Mouse (Mus musculus) mouse trophoblast stem cell (cell line): ENCODE results near the gene Gm17617.
"Not testable (repeated sequence)": the region's sequence is repeated elsewhere in the genome, so short reads cannot be mapped to it uniquely, and the experiment has no call there.

Experiments
- in situ Hi-C, 2 experiments: fragments of 300-500 bp; cut with MseI, MboI; formaldehyde crosslinking; loops; 2 replicates in 1 of 2; 3 replicates in 1 of 2; pipeline ENCODE4 v1.15.1; 2025

Gm17617 gene

GRCm38 (mm10) chr13:55140271-55140670 is 6.9 kb upstream of the Gm17617 start:
- in situ Hi-C loops, result no loop called here

DNA sequence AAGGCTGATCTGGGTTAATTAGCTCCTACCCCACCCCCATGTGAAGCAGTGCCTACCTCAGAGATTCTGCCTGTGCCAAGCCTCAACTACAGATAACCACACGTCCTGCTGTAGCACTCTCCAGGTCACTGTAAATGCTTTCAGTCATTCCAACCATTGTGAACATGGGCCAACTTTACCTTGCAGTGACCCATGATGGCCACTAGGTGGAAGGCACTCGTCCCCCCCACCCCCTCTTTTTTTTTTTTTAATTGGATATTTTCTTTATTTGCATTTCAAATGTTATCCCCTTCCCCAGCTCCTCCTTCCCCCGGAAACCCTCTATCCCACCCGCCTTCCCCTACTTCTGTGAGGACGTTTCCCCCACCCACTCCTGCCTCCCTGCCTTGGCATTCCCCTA is 2.0 kb upstream of the Gm17617 start:
- in situ Hi-C loops, result no loop called here

DNA sequence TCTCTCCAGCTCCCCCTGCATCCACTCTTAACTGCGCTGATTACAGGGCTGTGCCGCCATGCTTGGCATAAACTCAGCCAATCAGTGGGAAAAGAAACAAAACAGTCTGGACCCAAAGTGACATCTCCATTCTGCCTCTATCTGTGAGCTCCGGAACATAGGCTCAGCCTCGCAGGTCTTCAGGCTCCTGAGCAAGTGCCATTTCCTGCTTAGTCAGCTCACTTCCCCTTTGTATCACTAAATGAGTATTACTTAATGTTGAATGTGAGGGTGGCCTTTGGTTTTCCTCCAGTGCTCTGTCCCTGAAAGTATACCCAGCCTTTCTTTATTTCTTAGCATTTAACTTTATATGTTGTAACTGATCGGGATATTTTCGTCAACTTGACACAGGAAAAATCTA is 8.4 kb downstream of the Gm17617 start:
- in situ Hi-C loops, result no loop called here

DNA sequence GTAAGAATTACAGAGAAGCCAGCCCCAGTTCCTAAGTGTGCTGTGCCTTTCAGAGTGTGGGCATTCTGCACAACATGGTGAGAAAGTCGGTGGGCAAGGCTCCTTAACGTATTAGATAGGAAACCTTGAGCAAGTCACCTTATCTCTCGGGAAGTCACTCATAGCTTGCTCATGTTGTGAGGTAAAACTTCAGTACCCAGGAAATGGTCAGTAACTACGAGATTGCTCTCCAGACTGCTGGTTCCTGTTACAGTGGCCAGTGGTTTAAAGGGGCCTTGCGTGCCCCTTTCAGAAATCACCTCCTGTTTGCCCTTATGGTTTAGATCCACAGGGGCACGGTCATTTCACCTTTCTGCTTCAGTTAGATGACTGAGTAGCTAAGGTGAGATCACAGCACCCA is 19.0 kb downstream of the Gm17617 start:
- in situ Hi-C loops, result no loop called here

DNA sequence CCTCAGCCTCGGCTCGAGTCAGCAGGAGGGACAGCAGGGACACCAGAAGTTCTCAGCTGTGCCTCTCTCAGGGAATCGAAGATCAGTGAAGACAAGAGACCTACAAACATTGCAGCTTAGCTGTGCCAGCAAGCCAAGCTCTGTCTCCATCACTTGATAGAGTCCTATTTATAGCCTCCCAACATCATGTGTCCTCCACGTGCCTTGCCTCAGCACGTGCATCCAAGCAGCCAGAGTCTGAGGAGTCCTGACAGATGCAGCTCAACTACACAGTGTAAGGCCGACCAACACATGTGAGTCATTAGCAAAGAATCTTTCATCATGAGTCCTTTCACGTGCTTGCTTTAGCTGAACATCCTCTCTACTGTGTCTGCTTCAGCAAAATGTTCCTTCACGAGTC is 25.7 kb downstream of the Gm17617 start:
- in situ Hi-C loops, result loop anchor here in 1 of 2 experiments (10.0 kb wide), 1 partner anchor 67 kb away; no protein-coding TSS in a partner anchor

DNA sequence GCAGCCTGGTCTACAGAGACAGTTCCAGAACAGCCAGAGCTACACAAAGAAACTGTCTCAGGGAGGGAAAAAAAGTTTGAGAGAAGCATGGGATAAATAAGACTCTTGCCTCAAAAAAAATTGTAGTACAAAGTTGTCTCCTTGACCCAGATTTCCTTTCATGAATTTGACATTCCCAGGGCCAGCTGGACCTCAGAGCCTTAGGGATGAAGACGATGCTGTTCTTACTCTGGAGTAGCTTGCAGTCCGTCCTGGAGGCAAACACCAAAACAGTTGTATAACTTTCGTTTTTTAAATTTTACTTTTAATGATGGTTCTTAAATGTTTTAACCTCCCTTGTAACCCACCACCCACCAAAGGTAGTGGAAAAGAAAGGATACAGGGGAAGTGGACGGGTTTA is 26.2 kb downstream of the Gm17617 start:
- in situ Hi-C loops, result loop anchor here in 1 of 2 experiments (10.0 kb wide), 1 partner anchor 68 kb away; no protein-coding TSS in a partner anchor

DNA sequence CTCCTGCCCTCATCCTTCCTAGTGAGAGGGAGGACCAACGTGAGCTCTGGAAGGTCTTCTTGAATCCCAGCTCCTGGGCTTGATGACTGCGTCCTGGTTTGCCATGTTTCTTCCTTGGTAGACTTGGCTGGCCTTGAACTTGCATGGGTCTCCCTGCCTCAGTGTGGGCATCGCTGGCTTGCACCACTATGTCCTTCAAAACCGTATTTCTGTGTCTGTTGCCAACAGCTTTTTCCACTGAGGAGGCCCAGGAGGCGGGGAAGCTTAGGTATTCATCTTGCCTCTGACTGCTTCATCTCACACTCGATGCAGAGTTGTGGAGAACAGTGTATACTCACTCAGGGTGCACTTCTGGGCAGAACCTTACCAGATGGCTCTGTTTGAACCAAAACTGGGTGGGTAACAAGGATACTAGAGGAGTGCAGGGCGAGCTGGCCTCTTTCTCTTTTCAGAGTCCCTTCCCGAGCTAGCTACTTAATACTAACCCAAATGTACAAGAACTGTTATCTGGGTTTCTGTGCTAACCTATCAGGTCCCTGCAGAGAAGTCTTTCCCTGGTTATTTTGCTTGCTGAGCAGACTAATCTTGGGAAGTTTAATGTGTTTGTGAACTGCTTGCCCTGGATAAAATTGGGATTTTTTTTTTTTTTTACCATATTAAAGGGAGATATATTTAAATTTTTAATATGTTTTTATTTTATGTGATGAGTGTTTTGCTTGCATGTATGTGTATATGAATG is 27.2 kb downstream of the Gm17617 start:
- in situ Hi-C loops, result loop anchor here in 1 of 2 experiments (10.0 kb wide), 1 partner anchor 69 kb away; no protein-coding TSS in a partner anchor

GRCm38 (mm10) chr13:55105045-55105952 is 28.0 kb downstream of the Gm17617 start, which contains the start of gene Zfp346:
TSS of gene Zfp346 (plus strand) at chr13:55105311.
- in situ Hi-C loops, result loop anchor here in 1 of 2 experiments (10.0 kb wide), 1 partner anchor 70 kb away; no protein-coding TSS in a partner anchor

DNA sequence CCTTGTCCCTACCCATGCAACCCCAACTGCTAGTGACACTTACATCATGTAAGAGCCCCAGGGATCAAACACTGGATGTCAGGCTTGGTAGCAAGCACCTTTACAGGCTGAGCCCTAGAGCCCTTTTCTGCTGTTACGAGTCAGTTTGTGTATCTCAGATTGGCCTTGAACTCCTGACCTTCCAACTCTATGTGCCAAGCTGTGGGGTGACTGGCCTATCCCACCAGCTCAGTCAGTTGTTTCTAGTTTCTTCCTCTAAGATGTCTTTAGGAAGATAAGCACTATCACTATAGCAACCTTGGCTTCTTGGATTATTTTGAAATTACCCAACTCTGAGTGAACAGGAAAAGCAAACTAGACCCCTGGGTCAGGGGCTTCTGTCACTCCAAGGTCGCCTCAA is 30.0 kb downstream of the Gm17617 start:
- in situ Hi-C loops, result loop anchor here in 1 of 2 experiments (10.0 kb wide), 1 partner anchor 71 kb away; no protein-coding TSS in a partner anchor

DNA sequence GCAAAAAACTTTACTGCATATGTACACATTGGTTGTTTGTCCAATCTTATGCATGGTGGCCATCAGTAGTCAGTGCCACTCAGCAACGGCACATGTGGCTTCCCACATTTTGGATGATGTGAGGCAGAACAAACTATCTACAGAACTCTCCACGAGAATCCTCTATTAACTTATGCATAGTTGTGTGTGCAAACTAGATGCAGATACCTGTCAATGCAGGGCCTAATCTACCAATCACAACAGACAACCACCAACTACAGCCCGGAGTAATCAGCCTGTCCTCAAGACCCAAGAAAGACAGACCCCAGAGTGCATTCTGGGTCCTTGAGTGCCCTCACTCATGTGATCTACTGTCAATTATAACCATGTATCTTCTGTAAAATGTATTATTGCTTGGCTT is 31.0 kb downstream of the Gm17617 start:
- in situ Hi-C loops, result loop anchor here in 1 of 2 experiments (10.0 kb wide), 1 partner anchor 72 kb away; no protein-coding TSS in a partner anchor

DNA sequence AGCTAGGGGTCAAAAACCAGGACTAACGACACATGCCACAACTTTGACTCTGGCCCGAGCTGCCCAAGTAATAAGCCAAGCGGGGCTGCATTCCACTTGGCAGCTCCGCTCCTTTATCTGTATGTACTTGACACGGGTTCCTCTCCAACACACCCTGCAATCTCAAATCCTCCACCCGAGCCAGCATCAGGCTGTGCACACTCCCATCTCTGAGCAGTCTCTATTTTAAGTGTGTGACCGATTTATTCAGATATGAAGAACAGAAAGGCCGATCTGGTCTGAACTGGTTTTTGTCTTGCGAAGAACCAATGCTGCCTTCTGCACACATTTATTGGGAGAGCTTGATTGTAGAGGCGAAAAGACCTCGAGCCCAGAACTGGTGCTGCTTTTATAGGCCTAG is 31.7 kb downstream of the Gm17617 start:
- in situ Hi-C loops, result loop anchor here in 1 of 2 experiments (10.0 kb wide), 1 partner anchor 73 kb away; no protein-coding TSS in a partner anchor

DNA sequence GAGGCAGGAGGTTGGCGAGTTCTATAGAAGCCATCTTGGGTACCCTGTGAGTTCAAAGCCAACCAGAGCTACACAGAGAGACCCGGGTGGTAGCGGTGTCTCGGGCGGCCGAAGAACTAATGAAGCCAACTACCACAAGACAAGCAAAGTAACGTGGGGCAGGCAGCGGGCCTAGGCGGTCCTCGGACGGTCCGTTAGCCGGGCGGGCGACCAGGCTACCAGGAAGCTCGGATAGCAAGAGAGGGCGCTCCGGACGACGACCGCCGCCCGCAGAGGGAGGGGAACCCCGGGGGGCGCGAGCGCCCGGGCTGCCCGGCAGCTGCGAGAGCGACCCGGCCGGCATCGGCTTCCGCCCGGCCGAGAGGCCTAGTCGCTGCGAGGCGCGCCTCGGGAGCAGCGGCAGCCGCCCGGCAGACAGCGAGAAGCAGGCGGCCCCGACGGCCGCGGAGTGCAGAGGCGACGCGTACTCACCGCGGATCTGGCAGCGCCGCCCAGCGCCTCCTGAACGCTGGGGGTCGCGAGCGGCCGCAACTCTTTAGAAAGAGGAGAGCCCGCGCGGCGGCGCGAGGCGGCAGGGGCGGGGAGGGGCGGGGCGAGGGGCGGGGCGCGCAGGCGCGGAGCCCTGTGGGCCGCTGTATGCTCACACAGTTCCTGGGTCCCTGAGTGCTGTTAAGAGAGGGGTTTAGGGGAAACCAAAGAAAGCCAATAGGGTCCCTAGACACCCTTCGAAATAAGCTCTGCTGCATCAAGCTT is 33.4 kb downstream of the Gm17617 start, which contains the start of gene Uimc1:
TSS of gene Uimc1 (minus strand) at position 575 of the 753 bp plus-strand sequence.
- in situ Hi-C loops, result loop anchor here in 1 of 2 experiments (10.0 kb wide), 1 partner anchor 75 kb away; no protein-coding TSS in a partner anchor

- in situ Hi-C loops, result no loop called here
Measured at GRCm38 (mm10) chr13:55099066-55099725, 34.2 kb downstream of the Gm17617 start.

- in situ Hi-C loops, result not testable (repeated sequence)
Measured at GRCm38 (mm10) chr13:55097841-55098240, 35.5 kb downstream of the Gm17617 start.

- in situ Hi-C loops, result no loop called here
Measured at GRCm38 (mm10) chr13:55092588-55092987, 40.8 kb downstream of the Gm17617 start.
